Mouse (Mus musculus): ENCODE results near the gene Tent5c.

- TF ChIP-seq CTCF (IDR thresholded peaks at IDR 0.05; ENCODE audit: low read depth) (no peak), EP300 (IDR thresholded peaks at IDR 0.05; ENCODE audit: low read depth) (no peak)
Measured at GRCm38 (mm10) chr3:100431705-100432104, 57.4 kb downstream of the Tent5c start.

Measured in liver, postnatal 0 days (tissue).